Mouse (Mus musculus) liver, adult 10 weeks (tissue): ENCODE data around the gene Gm5485. TPM values are rescaled to one million over a fixed set of nuclear protein-coding genes. Genes with fewer than 3 reads are reported as not detected.

Experiments
- polyA plus RNA-seq: library from polyadenylated mRNA; stranded (reverse); fragments of 350-450 nt; fragmentation: Illumina TruSeq; extraction: RNeasy Lipid Tissue Mini Kit (QIAGEN cat#74804); gene quantifications from one replicate; pipeline ENCODE4 v1.2.3, GENCODE M21; 2014; ENCODE audit warnings: low read depth, low replicate concordance

The Gm5485 gene
- not detected for polyA plus RNA-seq

DNA sequence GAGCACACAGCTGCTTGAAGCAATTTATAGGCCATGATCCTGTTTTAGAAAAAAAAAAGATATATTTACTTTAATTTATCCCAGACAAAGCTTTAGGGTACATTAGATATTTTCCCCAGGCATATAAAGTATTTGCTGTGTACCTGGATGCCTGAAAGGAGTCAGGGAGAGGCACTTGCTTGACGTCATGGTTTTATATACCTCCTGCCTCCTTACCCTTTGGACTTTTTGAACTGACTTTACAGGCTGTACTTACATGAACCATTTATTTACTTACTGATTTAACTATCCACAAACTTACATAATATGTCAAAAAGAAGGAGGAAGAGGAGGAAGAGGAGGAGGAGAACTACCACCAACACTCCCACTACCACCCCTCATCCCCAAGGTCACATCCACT, at the start of gene Gm5485:
Gene Gm5485 (minus strand): TSS at position 171 of the 400 bp plus-strand sequence.

DNA sequence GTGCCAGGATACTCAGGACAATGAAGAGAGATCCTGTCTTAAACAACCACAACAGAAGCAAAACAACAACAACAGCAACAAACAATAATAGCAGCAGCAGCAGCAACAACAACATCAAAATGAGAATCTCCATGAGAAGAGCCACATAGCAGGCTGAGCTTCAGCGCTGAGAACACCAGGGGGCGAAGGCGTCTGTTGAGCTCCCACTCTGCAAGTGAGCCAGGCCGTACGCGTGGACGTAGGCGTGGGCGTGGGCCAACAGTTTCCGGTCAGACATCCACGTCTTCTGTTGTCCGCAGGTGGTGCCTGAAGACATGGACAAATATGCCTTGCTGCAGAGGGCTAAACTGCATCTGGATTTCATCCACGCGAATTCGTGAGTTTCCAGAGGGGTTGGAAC, 18.8 kb upstream of the Gm5485 start, which contains the start of gene Morc1:
Gene Morc1 (plus strand): TSS at position 211 of the 400 bp plus-strand sequence.

Other genes with a start within 250 kb of the Gm5485 start
- not detected for gene Dppa4, start 128.7 kb downstream of the Gm5485 start, polyA plus RNA-seq
- gene Dppa2, start 108.5 kb downstream of the Gm5485 start, polyA plus RNA-seq: not detected
- gene Morc1, start 18.8 kb upstream of the Gm5485 start, polyA plus RNA-seq: not detected